Mouse (Mus musculus): ENCODE measurements around the gene Elmo1. TPM values are rescaled to one million over a fixed set of nuclear protein-coding genes. Genes with fewer than 3 reads are reported as not detected.

Gene Elmo1
- total RNA-seq, 2 experiments from 2014 or later: 8.3 to 15.0 TPM

DNA sequence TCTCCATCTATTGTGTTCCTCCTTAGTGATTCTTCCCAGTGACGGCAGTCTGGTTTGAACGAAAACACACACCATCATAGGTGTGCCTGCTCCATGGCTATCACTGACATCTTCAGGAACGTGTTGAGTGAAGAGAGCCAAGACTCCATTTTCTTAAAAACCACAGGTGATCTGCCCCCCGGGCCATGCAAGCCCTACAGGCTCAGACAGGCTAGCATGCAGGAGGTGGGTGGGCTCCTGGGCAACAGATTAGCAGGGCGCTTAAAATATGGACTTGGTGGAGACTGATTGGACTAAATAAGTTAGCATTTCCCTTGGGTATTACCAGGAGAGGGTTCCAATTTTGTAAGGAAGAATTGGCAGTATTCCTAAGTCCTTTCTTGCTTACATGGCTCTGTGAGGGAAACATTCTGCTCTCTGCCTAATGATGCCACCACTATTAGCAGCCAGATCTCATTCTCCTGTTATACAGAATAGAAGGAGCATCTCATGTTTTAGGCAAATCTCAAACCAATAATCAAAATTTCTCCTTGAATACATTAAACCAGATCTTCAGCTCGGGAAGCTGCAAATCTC, 101.7 kb downstream of the Elmo1 start:
- no peak for ATAC-seq (replicated peaks; ENCODE audit: low FRiP score, poor library complexity, severe bottlenecking)

DNA sequence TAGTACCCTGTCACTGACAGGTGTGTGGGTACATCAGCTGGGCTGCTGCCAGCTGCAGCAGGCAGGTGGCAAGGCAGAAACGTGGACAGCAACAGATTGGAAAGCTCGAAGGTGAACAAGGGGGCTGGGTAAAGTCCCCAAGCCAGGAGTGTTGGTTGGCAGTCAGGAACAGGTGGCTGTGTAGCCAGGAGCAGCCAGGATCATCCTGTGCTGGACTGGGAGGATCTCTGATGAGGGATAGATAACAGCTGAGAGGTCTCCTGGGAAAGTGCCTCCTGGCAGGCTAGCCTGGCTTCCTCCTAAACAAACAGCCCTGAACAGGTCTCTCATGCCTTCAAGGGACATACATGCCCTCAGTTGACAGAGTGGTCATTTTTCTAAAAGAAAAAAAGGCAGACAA, 110.2 kb downstream of the Elmo1 start:
- ATAC-seq (replicated peaks; ENCODE audit: low FRiP score, poor library complexity, severe bottlenecking): no peak

DNA sequence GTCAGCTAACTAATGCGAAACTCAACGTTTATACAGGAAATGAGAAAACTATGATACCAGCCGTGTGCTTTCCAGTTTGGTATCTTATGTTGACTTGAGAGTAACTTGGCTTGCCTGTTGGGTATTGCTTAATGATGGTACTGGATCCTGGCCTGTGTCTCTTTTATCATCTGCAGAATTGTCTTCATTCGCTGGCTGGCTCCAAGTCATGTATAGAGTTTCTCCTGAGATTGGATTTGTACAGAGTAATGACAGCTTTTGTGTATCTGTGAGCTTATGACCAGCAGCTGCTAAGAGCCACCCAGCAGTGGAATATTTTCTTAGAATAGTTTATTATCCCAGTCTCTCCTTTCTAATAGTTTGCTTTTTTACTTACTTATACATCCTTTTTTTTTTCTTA, 112.2 kb downstream of the Elmo1 start:
- no peak for ATAC-seq (replicated peaks; ENCODE audit: low FRiP score, poor library complexity, severe bottlenecking)

DNA sequence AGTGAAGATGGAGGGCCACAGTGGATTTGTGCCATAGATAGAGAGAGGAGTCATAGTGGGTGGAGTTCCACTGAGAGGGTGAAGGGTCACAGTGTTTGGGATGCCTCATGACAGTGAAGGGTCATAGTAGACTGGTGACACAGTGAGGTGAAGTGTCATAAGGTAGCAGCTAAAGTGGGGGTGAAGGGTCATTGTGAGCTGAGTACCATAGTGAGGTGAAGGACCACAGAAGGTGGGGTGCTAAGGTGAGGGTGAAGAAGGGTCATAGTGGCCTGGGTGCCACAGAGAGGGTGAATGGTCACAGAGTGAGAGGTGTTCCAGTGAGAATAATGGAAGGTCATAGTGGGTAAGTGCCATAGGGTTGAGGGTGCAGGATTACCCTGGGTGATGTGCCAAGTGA, 113.8 kb downstream of the Elmo1 start:
- no peak for ATAC-seq (replicated peaks; ENCODE audit: low FRiP score, poor library complexity, severe bottlenecking)

DNA sequence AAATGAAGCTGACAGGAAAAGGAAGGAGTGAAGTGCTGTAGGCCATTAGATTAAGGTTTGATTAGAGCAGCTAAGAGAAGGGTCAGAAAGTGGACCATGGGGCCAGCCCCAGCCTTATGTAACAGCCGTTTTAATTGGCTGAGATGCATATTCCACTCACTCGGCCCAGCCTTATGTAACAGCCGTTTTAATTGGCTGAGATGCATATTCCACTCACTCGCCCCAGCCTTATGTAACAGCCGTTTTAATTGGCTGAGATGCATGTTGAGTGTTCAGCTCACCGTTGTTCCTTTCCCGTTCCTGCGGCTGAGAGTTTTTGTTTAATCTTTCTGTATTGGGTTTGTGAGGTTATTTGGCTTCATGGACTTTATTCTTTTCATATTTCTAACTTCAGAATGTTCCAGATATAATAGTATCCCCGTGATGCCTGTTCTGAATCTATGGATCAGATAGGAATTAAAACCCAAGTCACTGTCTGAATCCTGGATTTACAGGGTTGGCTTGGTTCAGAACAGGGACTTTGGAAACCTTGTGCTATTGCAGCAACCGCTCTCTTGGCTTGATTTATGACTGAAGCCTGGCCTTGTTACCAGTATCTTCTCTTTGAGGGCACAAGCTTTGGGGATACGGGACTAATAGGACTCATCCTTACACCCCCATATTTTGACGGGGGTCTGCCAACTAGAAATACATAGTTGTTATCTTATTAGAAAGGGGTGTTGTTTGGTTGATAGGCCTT, 114.8 kb downstream of the Elmo1 start:
- no peak for ATAC-seq (replicated peaks; ENCODE audit: low FRiP score, poor library complexity, severe bottlenecking)

DNA sequence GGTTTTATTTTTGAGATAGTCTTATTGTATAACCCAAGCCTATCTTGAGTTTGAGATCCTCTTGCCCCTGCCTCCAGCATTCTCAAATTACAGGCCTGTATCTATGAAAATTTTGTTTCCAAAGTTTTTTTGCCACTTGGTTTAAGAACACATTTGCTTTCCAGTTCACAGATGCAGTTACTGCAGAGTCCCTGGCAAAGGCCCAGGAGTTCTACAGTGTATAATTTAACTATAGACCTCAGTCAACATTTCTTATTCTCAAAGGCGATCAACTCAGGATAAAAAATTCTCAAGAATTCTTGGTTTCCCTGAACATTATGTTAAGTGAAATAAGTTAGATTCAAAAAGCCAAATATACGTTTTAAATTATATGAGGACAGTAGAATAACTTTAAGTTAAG, 115.3 kb downstream of the Elmo1 start:
- ATAC-seq (replicated peaks; ENCODE audit: low FRiP score, poor library complexity, severe bottlenecking): no peak

DNA sequence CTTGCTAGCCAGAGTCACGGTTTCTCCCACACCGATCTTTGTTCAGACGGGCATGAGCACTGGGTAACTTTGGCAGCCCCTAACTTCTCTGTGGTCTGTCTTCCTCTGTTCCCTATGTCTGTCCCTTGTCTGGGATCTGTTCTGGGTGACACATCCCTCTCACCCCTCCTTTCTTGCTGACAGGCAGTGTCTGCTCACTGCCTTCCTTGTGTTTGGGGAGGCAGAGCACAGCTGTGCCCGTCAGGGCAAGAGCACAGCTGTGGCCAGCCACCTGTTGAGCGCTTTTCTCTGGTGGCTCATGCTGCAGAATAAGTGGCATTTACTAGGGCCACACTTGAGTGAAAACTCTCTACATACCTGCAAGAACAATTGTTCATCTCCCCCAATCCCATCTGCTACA, 116.7 kb downstream of the Elmo1 start:
- ATAC-seq (replicated peaks; ENCODE audit: low FRiP score, poor library complexity, severe bottlenecking): no peak

DNA sequence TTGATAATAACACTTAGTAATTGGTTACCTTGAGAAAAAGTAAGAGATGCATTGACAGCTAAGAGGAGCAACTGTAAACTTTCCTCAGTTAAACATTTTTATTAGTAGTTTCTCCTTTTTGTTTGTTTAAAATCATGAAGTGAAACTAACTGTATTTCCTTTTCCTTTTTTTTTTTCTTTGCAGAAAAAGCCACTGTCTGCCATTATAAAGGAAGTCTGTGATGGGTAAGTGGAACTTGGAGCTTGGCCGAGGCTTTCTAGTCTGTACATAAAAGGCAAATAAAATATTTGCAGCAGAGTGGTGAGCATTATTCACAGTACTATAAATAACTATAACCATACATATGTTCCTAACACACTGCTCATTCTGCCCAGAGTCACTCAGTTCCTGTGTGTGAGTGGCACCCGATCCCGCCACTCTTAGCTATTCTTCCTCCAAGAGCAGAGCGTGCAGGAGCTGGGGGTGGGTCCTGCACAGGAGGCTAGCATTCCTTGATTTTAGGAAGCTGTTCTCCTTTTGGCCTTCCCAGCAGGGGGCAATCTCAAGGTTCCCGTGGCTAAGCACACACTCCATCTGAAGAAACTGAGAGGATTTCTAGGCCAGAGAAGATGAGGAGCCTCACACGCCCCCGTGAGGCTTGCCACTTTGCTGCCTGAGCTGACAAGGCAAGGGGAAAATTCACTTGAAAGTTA, 117.7 kb downstream of the Elmo1 start:
- no peak for ATAC-seq (replicated peaks; ENCODE audit: low FRiP score, poor library complexity, severe bottlenecking)

DNA sequence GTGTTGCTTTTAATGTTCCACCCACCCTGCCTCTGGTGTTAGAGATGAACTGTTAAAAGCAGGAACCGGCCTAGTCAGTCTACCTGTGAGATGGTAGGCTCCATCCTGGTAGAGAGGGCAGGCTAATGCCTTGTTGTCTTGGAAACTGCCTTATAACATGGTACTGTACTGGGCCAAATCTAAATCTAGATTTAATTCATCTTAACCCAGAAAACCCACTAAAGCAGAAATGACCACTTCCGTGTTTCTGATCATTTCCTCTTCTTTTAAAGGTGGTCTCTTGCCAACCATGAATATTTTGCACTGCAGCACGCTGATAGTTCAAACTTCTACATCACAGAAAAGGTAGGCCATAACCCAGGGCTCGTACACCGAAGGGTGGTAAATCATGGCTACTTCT, 118.5 kb downstream of the Elmo1 start:
- no peak for ATAC-seq (replicated peaks; ENCODE audit: low FRiP score, poor library complexity, severe bottlenecking)

DNA sequence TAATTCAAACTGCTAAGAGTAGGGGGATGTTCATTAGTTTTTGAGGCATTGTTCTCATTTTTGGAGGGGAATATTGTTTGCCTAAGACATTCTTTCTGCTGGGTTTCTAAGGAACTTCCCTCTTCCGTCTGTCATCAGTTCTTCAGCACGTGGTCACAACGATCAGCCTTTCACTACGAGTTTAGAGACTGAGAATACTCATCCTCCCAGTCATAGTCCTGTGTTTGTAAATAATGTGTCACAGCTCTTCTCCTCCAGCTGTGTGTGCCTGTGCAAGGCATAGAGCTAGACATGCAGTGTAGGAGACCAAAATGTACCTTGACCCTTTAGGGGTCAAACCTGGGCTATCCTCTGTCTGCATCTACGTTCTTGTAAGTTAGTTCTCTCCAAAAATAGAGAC, 121.4 kb downstream of the Elmo1 start:
- no peak for ATAC-seq (replicated peaks; ENCODE audit: low FRiP score, poor library complexity, severe bottlenecking)

DNA sequence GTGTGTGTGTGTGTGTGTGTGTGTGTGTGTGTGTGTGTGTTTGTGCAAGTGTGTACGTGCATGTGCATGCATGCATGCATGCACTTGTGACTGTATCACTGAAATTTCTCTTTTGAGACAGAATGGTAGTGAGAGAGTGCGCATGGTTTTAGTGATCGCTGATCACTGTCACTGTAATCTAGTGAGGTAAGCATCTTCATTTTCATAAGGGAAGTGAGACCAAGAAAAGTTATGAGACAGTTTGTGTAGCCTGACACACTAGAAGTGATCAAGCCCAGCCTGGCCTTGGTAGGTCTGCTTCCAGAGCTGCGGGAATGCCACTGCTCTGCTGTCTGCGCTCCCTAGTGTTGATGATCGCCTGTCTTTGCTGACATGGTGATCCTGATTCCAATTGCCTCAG, 122.3 kb downstream of the Elmo1 start:
- ATAC-seq (replicated peaks; ENCODE audit: low FRiP score, poor library complexity, severe bottlenecking): no peak

DNA sequence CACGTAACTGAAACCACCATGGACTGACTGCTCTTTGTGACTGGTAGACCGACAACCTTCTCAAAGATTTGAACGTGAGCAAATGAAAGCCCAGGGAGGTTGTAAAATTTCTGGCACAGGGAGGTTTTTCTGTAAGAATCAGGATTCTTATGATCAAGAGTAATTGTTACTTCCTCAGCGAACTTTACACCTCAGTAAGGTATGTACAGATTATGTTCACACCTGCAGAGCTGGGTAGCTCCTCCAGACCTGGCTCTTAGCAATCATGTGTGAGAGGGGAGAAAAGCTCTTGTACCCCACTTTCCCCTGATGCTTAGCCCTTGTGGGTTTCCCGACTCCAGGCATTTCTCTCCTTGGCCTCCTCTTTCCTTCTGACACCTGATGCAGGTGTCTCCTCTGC, 123.5 kb downstream of the Elmo1 start:
- no peak for ATAC-seq (replicated peaks; ENCODE audit: low FRiP score, poor library complexity, severe bottlenecking)

DNA sequence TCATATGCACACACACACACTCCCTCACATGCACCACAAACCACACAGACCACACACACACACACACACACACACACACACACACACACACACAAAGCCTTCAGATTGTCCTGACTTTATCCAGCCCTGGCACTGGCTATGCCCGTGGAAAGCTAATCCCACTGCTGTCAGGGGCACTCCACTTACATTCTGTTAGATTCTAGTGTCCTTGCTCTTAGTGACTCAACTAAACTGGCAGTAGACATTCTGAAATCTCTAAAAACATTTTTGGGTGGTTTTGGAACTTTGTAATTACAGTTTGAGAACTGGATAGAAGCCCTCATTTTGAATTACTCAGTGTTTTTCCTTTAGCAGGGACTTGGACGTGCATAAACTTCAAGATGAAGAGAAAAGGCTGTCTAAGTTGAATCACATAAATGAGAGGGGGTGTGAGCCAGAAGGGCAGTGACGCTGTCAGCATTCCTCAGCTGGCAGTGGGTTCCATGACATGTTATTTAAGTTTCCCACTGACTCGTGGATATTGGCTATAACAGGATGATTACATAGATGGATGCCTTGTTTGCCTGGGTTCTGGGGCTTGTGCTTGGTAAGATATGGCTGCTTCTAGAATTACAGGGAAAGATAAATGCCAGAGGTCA, 127.2 kb downstream of the Elmo1 start:
- no peak for ATAC-seq (replicated peaks; ENCODE audit: low FRiP score, poor library complexity, severe bottlenecking)

DNA sequence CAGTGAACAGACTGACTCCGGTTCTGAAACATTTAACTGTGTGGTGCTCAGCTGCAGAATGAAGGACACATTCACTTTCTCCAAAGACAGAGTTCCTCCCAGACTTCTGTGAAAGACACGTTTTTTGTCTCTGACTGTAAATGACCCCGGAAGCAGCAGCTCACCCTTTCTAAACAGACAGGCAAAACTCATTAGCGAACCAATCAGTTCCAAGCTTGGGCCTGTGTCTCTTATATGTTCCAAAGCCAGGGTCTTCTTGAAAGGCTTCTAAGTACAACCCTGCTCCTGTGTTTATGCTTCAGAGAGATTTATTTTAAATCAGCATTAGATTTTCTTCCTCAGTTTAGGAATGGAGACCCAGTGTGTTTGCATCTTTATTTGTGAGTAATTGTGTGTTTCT, 127.7 kb downstream of the Elmo1 start:
- no peak for ATAC-seq (replicated peaks; ENCODE audit: low FRiP score, poor library complexity, severe bottlenecking)

DNA sequence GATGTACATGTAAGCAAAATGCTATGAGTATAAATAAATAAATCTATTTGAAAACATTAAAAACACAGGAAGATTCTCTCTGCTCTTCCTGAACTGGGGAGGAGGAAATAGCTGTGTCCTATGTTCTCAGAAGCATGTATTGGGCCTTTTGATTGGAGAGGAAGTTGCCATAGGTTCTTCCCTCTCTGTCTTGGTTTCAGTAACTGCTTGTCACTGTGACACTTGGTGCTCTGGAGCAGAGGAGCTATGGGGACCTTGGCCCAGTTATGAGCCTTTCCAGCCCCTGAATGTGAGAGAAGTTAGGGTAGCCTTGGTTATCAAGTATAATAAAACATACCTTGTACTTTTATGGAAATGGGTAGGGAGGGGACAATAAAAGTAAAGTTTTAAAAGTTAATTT, 130.0 kb downstream of the Elmo1 start:
- ATAC-seq (replicated peaks; ENCODE audit: low FRiP score, poor library complexity, severe bottlenecking): no peak

DNA sequence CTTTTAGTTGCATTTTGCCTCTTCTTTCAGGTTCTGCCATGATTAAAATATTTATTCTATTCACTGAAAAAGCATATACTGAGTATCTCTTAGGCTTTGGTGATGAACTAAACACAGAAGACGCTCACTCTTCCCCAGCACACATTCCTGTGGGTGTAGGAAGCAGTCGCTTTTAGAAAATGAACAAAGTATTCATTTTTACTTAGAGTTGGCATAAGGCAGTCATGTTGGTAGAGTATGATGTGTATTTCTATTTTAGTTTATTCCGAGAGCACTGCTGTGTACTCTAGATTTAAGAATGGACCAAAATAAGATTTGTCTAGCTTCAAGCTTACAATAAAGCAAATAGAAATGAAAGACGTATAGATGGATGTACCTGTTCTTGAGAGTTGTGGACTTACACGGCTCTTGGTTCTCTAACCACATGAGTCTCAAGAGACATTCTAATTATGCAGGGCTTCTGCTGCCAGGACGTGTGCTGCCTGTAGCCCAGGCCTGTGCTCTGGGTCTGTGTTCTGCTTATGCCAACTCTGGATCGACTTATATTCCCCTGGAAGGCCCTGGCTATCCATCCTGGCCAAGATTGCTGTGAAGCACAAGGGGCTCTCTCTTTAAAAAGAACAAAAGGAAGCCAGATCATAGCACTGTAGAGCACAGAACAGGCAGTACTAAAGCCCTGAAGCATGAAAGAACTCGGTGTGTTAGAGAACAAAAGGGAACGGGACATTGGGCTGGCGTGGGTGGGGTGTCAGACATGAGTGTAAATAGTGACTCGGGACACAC, 137.7 kb downstream of the Elmo1 start:
- ATAC-seq (replicated peaks; ENCODE audit: low FRiP score, poor library complexity, severe bottlenecking): no peak

DNA sequence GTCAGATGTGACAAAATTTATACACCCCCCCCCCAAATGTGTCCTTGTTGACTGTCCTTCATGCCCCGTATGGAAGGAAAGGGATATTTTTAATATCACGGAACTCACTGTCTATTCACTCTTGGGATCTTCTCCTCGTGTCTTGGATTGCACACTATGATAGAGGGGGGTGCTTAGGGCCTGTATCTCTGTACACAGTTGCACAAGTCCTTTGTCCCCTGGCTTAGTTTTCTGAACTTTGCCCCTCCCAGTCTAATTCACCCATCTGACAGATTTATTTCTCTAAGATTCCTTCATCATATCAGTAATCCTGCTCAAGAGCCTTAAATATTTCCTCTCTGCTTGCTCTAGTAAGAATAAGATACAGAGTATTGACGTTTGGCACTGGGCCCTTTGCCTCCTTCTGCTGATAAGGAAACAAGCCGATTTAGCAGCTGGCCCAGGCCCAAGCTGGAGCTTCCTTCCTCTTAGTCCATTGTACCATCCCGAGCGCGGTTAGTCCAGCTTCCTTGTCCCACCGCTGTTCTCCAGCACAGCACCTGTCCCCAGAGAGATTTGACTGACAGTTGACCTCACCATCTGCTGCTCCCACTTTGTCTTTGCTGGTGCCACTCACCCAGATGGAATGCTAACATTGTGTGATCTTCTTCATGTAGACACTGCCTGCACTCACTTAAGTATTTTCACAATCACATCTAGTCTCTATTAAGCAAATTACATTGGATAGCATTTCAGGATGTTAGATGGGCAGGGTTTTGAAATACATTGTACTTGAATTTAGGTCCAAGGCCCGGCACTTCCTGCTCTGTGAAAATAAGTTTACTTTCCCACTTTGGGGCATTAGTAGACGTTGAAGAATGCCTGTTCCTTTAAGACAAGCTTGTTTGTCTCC, 141.7 kb downstream of the Elmo1 start:
- ATAC-seq (replicated peaks; ENCODE audit: low FRiP score, poor library complexity, severe bottlenecking): no peak

DNA sequence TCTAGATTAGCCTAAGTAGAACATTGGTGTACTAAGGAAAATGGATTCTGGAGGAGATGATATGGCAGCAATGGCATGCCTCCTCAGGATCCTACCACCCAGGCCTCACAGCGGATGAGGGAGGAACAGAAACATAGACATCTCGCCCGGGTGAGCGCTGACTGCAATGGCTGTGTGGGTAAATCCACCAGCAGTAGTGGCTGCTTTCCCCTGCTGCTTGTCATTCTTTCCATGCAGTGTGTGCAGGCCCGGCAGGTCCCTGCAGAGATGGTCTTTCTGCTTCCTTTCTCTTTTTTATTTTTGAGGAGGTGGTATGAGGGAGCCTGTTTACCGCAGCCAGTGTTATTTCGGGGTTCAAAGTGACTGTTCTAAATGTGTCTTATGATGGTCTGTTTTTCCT, 143.3 kb downstream of the Elmo1 start:
- ATAC-seq (replicated peaks; ENCODE audit: low FRiP score, poor library complexity, severe bottlenecking): no peak

DNA sequence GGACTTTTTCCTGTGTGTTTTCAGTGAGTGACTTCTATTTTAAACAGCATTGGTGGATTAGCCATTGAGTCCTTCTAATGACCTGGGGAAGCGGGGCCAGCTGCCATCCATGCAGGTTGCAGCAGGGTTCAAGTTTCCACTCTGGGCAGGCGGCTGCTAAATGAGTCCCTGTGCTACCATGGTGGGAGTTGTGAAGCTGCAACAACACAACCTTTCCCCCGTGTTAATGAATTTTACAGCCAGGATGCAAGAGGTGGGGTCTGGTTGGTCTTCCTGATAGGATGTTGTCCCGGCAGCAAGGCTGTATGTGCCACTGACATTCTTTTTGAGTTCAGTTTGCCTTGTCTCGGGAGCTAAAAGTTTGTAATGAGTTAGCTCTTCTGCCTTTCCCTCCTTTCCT, 147.2 kb downstream of the Elmo1 start:
- ATAC-seq (replicated peaks; ENCODE audit: low FRiP score, poor library complexity, severe bottlenecking): no peak

All from erythroblast, adult 5-6 weeks (primary cell).